Mouse (Mus musculus) neutrophil, adult 5-6 weeks (primary cell): ENCODE results near the gene Ttll8. TPM values are rescaled to one million over a fixed set of nuclear protein-coding genes. Genes with fewer than 3 reads are reported as not detected.

Experiments used
- ATAC-seq: fragments of 151-379, 151-347 bp; 2 replicates; pipeline ENCODE4 v1.8.0; 2017; ENCODE audit warnings: mild to moderate bottlenecking, moderate TSS enrichment; ENCODE audit not compliant: insufficient number of reproducible peaks, poor library complexity, low FRiP score, severe bottlenecking; ENCODE audit errors: extremely low read depth
- total RNA-seq: library from RNA; stranded (forward); fragments of 200-1000 nt; gene quantifications from 2 replicates; pipeline ENCODE4 v1.2.3, GENCODE M21; 2017

Gene Ttll8
- total RNA-seq, 1 experiment from 2014 or later = not detected

GRCm38 (mm10) chr15:88865061-88865460 is 89.2 kb downstream of the Ttll8 start:
- no peak for ATAC-seq

GRCm38 (mm10) chr15:88864270-88865030 is 89.8 kb downstream of the Ttll8 start:
- no peak for ATAC-seq

- peak; percentile 20; the same call in 1 of the 2 replicates for ATAC-seq
Measured at GRCm38 (mm10) chr15:88863695-88864231, 90.5 kb downstream of the Ttll8 start.

- no peak for ATAC-seq
Measured at GRCm38 (mm10) chr15:88862881-88863694, 91.1 kb downstream of the Ttll8 start.

- peak; percentile 86 for ATAC-seq
Measured at GRCm38 (mm10) chr15:88861772-88862622, 92.2 kb downstream of the Ttll8 start, which contains the start of gene Pim3. Gene Pim3 (plus strand): TSS chr15:88862186.

GRCm38 (mm10) chr15:88860781-88861180 is 93.4 kb downstream of the Ttll8 start:
- no peak for ATAC-seq

- no peak for ATAC-seq
Measured at GRCm38 (mm10) chr15:88859206-88859970, 94.8 kb downstream of the Ttll8 start.

- ATAC-seq = no peak
Measured at GRCm38 (mm10) chr15:88858707-88859106, 95.5 kb downstream of the Ttll8 start.

GRCm38 (mm10) chr15:88858141-88858541 is 96.1 kb downstream of the Ttll8 start:
- ATAC-seq = no peak

GRCm38 (mm10) chr15:88857361-88857760 is 96.9 kb downstream of the Ttll8 start:
- no peak for ATAC-seq

GRCm38 (mm10) chr15:88856613-88857012 is 97.6 kb downstream of the Ttll8 start:
- ATAC-seq = no peak

- no peak for ATAC-seq
Measured at GRCm38 (mm10) chr15:88855896-88856417, 98.3 kb downstream of the Ttll8 start.

- ATAC-seq = no peak
Measured at GRCm38 (mm10) chr15:88854969-88855830, 99.0 kb downstream of the Ttll8 start.

GRCm38 (mm10) chr15:88854119-88854968 is 99.9 kb downstream of the Ttll8 start:
- no peak for ATAC-seq

- no peak for ATAC-seq
Measured at GRCm38 (mm10) chr15:88853106-88853505, 101.1 kb downstream of the Ttll8 start.

- ATAC-seq = 0 out of 2 replicates have a peak, but pooled peaks have one; percentile 6
Measured at GRCm38 (mm10) chr15:88851507-88852149, 102.6 kb downstream of the Ttll8 start.
